Mouse (Mus musculus): Measurements from ENCODE around the gene Rps6kb1.

Rps6kb1 gene

GRCm38 (mm10) chr11:86473576-86473975 is 71.0 kb downstream of the Rps6kb1 start:
- no peak for DNase-seq (ENCODE audit: extremely low spot score, low spot score)

- DNase-seq (ENCODE audit: extremely low spot score, low spot score): no peak
These were observed 71.8 kb downstream of the Rps6kb1 start for GRCm38 (mm10) chr11:86472771-86473171.

- DNase-seq (ENCODE audit: extremely low spot score, low spot score): no peak
These were observed 72.8 kb downstream of the Rps6kb1 start for GRCm38 (mm10) chr11:86471785-86472184.

GRCm38 (mm10) chr11:86468971-86469370 is 75.6 kb downstream of the Rps6kb1 start:
- no peak for DNase-seq (ENCODE audit: extremely low spot score, low spot score)

GRCm38 (mm10) chr11:86468345-86468744 is 76.3 kb downstream of the Rps6kb1 start:
- DNase-seq (ENCODE audit: extremely low spot score, low spot score): no peak

- DNase-seq (ENCODE audit: extremely low spot score, low spot score): peak; percentile 61
These were observed 80.3 kb downstream of the Rps6kb1 start for GRCm38 (mm10) chr11:86464275-86464674.

- no peak for DNase-seq (ENCODE audit: extremely low spot score, low spot score)
These were observed 82.0 kb downstream of the Rps6kb1 start for GRCm38 (mm10) chr11:86462579-86462978.

GRCm38 (mm10) chr11:86458866-86459265 is 85.7 kb downstream of the Rps6kb1 start:
- DNase-seq (ENCODE audit: extremely low spot score, low spot score): no peak

- no peak for DNase-seq (ENCODE audit: extremely low spot score, low spot score)
These were observed 87.1 kb downstream of the Rps6kb1 start for GRCm38 (mm10) chr11:86457545-86457944.

- no peak for DNase-seq (ENCODE audit: extremely low spot score, low spot score)
These were observed 90.6 kb downstream of the Rps6kb1 start for GRCm38 (mm10) chr11:86453991-86454390.

Data from neural tube, embryonic 10.5 days (tissue).